Mouse (Mus musculus) embryonic stem cell, embryonic (primary cell): Measurements from ENCODE around the gene Dohh.

Source experiments
- CTCF ChIA-PET, 4 experiments: fragments of 300-600 bp in 2 of 4; fragments of 350-600 bp in 2 of 4; sonication (Branson Sonifier 250); formaldehyde crosslinking; loops; one replicate each; lab custom pipeline; 2022; ENCODE audit warnings: inconsistent platforms in 2 of 4; lab: Charles Lee
- POLR2A ChIA-PET, 4 experiments: fragments of 300-600 bp in 2 of 4; fragments of 350-600 bp in 2 of 4; sonication (Branson Sonifier 250); formaldehyde crosslinking; loops; one replicate each; lab custom pipeline; 2022; ENCODE audit warnings: antibody characterized with exemption in 4 of 4, inconsistent platforms in 1 of 4; lab: Charles Lee

Dohh gene

DNA sequence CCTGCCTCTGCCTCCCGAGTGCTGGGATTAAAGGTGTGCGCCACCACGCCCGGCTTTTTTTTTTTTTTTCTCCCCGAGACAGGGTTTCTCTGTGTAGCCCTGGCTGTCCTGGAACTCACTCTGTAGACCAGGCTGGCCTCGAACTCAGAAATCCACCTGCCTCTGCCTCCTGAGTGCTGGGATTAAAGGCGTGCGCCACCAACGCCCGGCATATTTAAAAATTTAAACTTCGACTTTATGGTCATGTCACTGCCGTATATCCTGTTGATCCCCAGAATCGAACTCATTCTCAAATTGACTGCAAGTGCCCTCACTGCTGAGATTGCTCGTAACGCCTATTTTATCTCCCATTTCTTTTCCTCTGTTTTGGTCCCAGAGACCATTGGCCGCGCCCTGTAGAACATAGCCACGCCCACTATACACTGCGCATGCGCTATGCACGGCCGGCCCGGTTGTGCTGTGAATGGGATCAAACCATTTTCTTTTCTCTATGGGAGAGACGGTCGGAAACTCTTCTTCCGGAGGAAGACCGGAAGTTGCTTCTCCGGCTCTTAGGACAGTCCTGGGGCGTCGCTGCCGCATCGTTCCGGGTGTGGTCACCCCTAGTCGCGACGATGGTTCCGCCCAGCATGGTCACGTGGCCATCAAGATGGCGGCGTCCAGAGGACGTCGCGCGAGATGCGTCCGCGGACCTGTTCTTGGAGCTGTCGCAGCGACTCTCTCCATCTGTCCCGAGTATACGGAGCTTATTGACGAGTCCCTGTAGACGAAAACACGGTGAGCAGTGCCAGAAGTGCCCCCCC lies at the start of gene Dohh, which contains the start of gene Gm48551:
Gene Dohh, plus strand, starts transcription at position 627 of the 803 bp plus-strand sequence.
Gene Gm48551, plus strand, starts transcription at position 665 of the 803 bp plus-strand sequence.
- CTCF ChIA-PET: interaction anchor here (0.6 to 1.7 kb wide), 14 partner anchors 9 to 168 kb away, joined by 3 to 8 read pairs (median 4); partner anchors contain the start of genes Smim24 (in 2 of the 4) and Tjp3 (in 1 of the 4)
- POLR2A ChIA-PET: interaction anchor here (0.6 to 3.4 kb wide), 57 partner anchors 9 to 942 kb away, joined by 3 to 21 read pairs (median 3); partner anchors contain the start of genes 4930404N11Rik (in 3 of the 4), Cactin (in 3 of the 4), Eef2 (in 2 of the 4) and Pip5k1c (in 2 of the 4)

DNA sequence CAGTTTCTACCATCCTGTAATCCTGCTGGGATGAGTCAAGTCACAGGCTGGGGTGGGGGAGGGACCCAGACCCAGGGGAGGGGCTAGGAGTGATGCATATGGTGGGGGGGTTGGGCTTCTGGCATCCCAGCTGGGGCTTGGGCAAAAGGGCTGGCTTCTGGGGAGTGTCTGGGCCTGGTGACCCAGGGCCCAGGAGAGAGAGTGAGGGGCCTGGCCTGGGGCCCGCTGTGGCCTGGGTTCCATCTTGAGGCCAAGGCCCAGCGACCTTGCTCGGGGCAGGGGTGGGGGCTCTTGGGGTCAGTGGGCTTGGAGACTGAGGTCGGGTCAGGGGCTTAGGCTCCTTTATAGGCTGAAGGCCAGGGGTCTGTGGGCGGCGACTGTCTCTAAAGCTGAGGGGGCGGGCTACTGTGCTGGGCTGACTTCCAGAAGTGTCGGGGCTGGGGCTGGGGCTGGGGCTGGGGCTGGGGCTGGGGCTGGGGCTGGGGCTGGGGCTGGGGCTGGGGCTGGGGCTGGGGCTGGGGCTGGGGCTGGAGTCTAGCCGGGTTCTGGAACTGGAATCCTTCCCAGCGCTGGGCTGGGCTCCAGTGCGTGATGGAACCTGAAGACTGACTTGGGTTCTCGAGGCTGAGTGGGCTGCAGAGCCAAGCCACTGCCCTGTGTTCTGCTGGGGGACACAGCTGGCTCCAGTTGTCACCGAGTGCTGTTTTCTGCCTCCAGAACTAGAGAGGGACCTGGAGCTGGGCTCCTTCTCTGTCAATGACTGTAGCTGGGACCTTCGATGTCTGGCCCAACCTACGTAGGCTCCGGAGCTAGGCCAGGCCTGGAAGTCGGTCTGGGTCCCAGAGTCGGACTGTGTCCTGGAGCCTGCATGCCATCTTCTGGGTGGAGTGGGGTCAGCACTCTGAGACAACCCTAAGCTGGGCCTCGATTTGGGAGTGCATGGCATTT lies 48.6 kb upstream of the Dohh start:
- ChIA-PET POLR2A (interaction anchor here in 3 of 4 experiments (0.5 to 5.1 kb wide), 23 partner anchors 9 to 671 kb away, joined by 3 to 38 read pairs (median 4); partner anchors contain the start of genes Cactin (in 3 of the 3), Eef2 (in 1 of the 3), Pip5k1c (in 1 of the 3) and Tjp3 (in 1 of the 3)), CTCF (interaction anchor here (0.5 to 3.4 kb wide), 18 partner anchors 11 to 488 kb away, joined by 3 to 29 read pairs (median 4); partner anchors contain the start of genes Pip5k1c (in 2 of the 4), Tjp3 (in 2 of the 4), Atcay (in 1 of the 4) and Cactin (in 1 of the 4))

GRCm38 (mm10) chr10:81336558-81336957 lies 47.7 kb upstream of the Dohh start:
- ChIA-PET CTCF (interaction anchor here (0.5 to 3.4 kb wide), 11 partner anchors 32 to 489 kb away, joined by 3 to 29 read pairs (median 5); partner anchors contain the start of genes Tjp3 (in 2 of the 4), Atcay (in 1 of the 4) and Pip5k1c (in 1 of the 4)), POLR2A (interaction anchor here in 3 of 4 experiments (0.6 to 5.1 kb wide), 16 partner anchors 9 to 230 kb away, joined by 3 to 38 read pairs (median 4); partner anchors contain the start of genes Cactin (in 2 of the 3) and Pip5k1c (in 2 of the 3))

DNA sequence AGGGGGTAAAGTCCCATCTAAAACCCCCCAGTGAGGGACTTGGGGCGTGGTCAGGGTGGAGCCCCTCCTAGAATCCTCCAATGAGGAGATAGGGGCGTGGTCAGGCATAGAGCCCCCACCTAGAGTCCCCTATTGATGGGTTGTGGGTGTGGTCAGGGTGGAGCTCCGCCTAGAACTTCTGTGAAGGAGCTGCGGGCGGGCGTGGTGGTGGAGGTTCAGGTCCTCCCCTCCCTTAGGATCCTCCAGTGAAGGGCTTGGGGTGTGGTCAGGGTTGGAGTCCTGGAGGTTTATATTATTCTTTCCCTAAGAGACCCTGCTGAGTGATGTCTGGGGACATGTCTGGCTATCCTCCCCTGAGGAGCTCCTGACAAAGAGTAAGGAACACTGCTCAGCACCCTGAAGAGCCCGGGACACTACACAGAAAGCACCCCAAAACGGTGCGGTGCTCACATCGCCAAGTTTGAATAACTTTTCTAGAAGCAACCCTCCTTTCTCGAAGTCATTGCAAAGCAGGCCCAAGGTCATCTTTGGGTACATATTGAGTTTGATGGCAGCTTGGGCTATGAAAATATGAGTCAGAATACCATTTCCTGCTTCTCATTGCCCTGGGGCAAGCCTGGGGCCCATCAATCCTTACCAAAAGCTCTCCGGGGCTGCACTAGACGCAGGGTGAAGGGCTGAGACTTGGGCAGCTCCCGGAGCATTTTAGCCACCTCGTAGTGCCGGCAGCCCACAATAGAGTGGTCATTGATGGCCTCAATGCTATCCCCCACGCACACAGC lies 43.5 kb upstream of the Dohh start:
- ChIA-PET POLR2A (interaction anchor here in 3 of 4 experiments (0.5 to 3.7 kb wide), 42 partner anchors 10 to 665 kb away, joined by 3 to 32 read pairs (median 4); partner anchors contain the start of genes Cactin (in 3 of the 3), Hmg20b (in 2 of the 3), Pip5k1c (in 2 of the 3) and 4930404N11Rik (in 1 of the 3)), CTCF (interaction anchor here (0.5 to 7.4 kb wide), 50 partner anchors 9 to 264 kb away, joined by 3 to 155 read pairs (median 4); partner anchors contain the start of genes Cactin (in 2 of the 4), Hmg20b (in 2 of the 4), Pip5k1c (in 2 of the 4) and Atcay (in 1 of the 4))

DNA sequence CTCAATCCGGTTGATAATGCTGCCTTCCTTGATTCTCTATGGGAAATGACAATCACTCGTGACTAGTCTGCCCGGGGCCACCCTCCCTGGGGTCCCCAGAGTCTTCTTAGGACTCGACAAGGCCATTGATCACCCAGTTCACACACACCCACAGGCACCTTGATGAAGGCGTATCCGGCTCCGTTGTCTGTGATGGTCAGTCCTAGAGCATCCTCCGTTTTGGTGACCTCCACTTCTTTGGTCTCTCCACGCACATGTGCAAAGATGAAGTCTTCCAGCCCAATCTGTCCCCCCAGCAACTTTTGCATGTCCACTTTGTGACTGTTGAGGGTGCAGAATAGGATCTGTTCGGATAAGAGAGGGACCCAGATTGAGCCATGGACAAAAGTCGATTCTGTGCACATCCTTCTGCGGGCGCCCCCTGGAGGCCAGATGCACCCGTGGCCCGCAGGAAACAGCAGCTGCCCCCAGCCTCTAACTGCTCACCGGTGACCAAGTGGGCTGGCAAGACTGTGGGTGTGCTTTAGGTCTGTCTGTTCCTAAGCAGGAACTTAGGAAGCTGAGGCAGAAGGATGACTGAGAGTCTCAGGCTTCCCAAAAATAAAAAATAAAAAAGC lies 42.8 kb upstream of the Dohh start:
- ChIA-PET CTCF (interaction anchor here (0.5 to 7.4 kb wide), 52 partner anchors 10 to 1354 kb away, joined by 3 to 155 read pairs (median 4); partner anchors contain the start of genes Cactin (in 2 of the 4), Pip5k1c (in 2 of the 4), Tjp3 (in 2 of the 4) and Atcay (in 1 of the 4)), POLR2A (interaction anchor here in 3 of 4 experiments (0.5 to 3.7 kb wide), 39 partner anchors 9 to 666 kb away, joined by 3 to 32 read pairs (median 5); partner anchors contain the start of genes Cactin (in 3 of the 3), Pip5k1c (in 3 of the 3), 4930404N11Rik (in 1 of the 3) and Aes (in 1 of the 3))

GRCm38 (mm10) chr10:81342686-81343505 lies 41.3 kb upstream of the Dohh start, which contains the start of gene Gipc3:
Gene Gipc3, minus strand, starts transcription at chr10:81343266.
- ChIA-PET CTCF (interaction anchor here (0.5 to 7.4 kb wide), 24 partner anchors 9 to 228 kb away, joined by 3 to 155 read pairs (median 4); partner anchors contain the start of genes Tjp3 (in 2 of the 4), Atcay (in 1 of the 4), Cactin (in 1 of the 4) and Pip5k1c (in 1 of the 4)), POLR2A (interaction anchor here (0.6 to 3.7 kb wide), 18 partner anchors 8 to 1175 kb away, joined by 3 to 21 read pairs (median 4); partner anchors contain the start of genes Pip5k1c (in 2 of the 4), 4930404N11Rik (in 1 of the 4), Cactin (in 1 of the 4) and Eef2 (in 1 of the 4))

DNA sequence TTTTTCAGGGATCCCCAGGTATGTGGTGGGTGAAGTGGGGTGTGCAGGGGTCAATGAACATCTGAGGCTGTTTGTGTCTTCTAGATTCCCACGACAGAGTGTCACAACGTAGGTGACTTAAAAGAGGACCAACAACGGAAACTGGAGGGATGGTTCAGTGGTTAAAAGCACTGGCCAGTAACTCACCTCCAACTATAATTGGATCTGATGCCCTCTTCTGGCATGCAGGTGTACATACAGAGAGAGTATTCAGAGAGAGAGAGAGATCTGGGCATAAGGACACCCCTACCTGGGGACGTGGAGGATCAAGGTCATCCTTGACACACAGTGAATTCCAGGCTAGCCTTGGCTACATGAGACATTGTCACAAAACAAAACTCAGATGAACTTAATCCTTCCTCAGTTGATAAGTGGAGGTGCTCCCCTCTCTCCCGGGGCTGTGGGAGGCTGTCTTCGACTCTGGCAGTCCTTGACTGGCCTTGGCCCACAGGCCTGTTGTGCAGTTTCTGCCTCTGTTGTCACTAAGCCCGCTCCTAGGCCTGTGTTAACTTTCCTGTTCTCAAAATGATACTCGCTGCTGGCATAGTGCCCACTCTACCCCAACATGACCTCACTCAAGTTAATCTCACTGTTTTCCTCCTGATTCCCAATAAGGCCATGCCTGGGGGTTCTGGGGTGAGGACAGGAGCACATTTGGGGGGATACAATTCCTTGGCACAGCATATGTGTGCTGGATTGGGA lies 39.6 kb upstream of the Dohh start:
- ChIA-PET CTCF (interaction anchor here in 1 of 4 experiments (7.4 kb wide), 1 partner anchor 54 kb away, joined by 155 read pairs; the partner anchor contains the start of genes Pip5k1c and Tjp3), POLR2A (no interaction called here)

DNA sequence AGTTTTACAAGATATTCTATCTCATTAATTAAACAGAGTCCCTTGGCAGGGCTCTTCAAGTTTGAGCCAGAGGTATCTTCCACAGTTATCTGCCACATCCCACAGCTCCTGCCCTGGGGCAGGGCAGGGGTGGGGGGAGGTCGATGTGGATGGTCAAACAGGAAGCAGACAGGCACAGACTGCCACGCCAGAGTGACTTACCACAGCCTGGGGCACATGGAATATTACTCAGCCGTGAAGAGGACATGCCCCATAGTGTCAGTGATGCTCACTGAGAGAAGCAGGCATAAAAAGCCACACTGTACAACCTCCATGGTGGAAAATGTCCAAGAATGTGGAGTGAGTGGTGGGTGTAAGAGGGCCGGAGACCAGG lies 39.1 kb upstream of the Dohh start:
- CTCF ChIA-PET: no interaction called here
- POLR2A ChIA-PET: no interaction called here

- CTCF ChIA-PET: interaction anchor here (0.5 to 2.2 kb wide), 27 partner anchors 8 to 923 kb away, joined by 3 to 29 read pairs (median 4); partner anchors contain the start of genes Pip5k1c (in 2 of the 4), Abhd17a (in 1 of the 4), Cactin (in 1 of the 4) and Fzr1 (in 1 of the 4)
- POLR2A ChIA-PET: interaction anchor here (0.5 to 2.5 kb wide), 58 partner anchors 8 to 795 kb away, joined by 3 to 15 read pairs (median 4); partner anchors contain the start of genes Cactin (in 3 of the 4), Fzr1 (in 3 of the 4), Pip5k1c (in 3 of the 4) and Dohh (in 1 of the 4)
These were observed 37.7 kb upstream of the Dohh start for GRCm38 (mm10) chr10:81346453-81347067.

DNA sequence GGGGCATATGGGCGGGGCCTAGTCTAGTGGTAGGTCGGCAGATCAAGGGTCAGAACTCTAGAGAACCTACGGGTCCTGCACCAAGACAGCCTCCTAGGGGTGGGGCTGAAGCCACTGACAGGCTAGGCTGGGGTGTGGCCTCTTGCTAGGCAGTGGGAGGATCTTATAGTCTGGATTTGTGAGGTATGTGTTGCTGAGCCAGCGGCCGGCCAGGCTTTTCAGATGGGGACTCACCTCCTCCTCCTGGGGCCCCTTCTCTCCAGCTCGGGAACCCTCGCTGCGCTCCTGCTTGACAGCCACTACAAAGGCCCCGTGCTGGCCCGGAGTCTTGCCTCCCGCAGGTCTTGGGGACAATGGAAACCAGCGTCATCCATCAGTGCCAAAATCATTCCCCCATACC lies 35.1 kb upstream of the Dohh start:
- CTCF ChIA-PET: no interaction called here
- POLR2A ChIA-PET: interaction anchor here in 1 of 4 experiments (1.3 kb wide), 1 partner anchor 177 kb away, joined by 3 read pairs; no protein-coding TSS in a partner anchor

GRCm38 (mm10) chr10:81349961-81350350 lies 34.3 kb upstream of the Dohh start:
- POLR2A ChIA-PET: interaction anchor here in 3 of 4 experiments (0.5 to 1.7 kb wide), 27 partner anchors 9 to 479 kb away, joined by 3 to 15 read pairs (median 4); partner anchors contain the start of genes Cactin (in 2 of the 3), Fzr1 (in 2 of the 3), Pip5k1c (in 2 of the 3) and 4930404N11Rik (in 1 of the 3)
- CTCF ChIA-PET: interaction anchor here (0.5 to 2.4 kb wide), 44 partner anchors 10 to 388 kb away, joined by 3 to 29 read pairs (median 5); partner anchors contain the start of genes Pip5k1c (in 4 of the 4), Cactin (in 2 of the 4), Tjp3 (in 2 of the 4) and Fzr1 (in 1 of the 4)

- ChIA-PET CTCF (interaction anchor here (0.5 to 2.4 kb wide), 47 partner anchors 10 to 389 kb away, joined by 3 to 29 read pairs (median 5); partner anchors contain the start of genes Pip5k1c (in 4 of the 4), Cactin (in 2 of the 4), Tjp3 (in 2 of the 4) and Fzr1 (in 1 of the 4)), POLR2A (interaction anchor here in 3 of 4 experiments (0.5 to 2.1 kb wide), 29 partner anchors 10 to 479 kb away, joined by 3 to 15 read pairs (median 4); partner anchors contain the start of genes Cactin (in 2 of the 3), Fzr1 (in 2 of the 3), Pip5k1c (in 2 of the 3) and 4930404N11Rik (in 1 of the 3))
These were observed 33.7 kb upstream of the Dohh start, which contains the start of gene Hmg20b for GRCm38 (mm10) chr10:81350351-81351063. Gene Hmg20b, minus strand, starts transcription at chr10:81350480.
